Mouse (Mus musculus) cerebellum, postnatal 36 days (tissue): Measurements from ENCODE around the gene Krt23.
A peak's percentile ranks its signal among the peaks of the same experiment; 100 is the strongest.

Experiments used
- DNase-seq, 2 experiments: peaks; one replicate each; pipeline ENCODE4 v3.0.0; 2021 to 2022; ENCODE audit warnings: mixed read lengths in 2 of 2

Gene Krt23

DNA sequence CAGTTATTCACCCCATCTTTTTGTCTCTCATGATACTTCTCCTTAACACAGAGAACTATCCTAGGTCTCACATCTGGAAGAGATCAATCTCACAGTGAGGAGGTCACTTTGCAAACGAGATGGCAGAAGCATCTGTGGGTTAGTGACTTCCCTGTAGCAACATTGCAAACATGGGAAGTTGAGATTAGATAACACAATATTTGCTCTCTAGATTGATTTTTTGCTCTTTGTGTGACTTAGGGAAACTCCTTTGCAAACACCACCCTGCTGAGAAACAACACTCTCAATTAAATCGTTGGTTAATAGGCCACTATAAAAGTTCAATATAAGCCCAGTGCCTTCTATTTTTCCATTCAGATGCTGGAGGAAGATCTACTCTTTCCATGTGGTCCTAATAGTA, 44.2 kb downstream of the Krt23 start:
- DNase-seq = no peak

DNA sequence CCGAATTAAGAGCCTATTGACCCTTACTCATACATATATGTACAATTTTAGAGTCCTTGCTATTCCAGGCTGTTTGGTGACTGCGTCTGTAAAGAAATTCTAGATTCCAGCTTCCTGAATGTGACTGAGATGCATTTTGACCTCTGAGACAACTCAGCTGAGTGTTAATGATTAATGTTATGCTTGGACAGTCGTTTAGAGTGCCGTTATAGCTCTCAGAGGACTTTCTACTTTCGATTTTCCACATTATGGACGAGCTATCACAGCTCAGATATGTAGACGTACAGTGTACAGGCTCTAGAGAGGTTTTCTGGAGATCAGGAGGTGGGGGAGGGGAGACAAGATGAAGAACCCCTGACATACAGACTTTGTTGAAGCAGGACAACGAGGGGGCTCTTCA, 51.7 kb downstream of the Krt23 start:
- no peak for DNase-seq

DNA sequence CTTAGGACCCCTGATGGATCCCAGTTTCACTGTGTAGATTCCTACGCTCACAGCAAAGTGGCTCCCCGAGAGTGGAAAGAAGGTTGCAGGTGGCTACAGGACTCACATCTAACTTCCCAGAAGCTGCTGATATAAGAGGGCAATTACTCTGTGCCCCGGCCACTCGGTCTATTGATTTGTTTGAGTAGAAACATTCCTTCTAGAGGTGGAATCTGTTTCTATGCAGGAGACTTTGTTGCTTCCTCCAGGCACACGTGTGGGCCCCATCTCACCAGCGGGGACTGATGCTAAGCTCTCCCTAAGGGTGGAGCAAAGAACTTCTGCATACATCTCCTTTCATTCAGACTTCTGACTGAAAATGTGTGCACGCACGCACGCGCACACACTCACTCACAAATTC, 53.5 kb downstream of the Krt23 start:
- DNase-seq = no peak

DNA sequence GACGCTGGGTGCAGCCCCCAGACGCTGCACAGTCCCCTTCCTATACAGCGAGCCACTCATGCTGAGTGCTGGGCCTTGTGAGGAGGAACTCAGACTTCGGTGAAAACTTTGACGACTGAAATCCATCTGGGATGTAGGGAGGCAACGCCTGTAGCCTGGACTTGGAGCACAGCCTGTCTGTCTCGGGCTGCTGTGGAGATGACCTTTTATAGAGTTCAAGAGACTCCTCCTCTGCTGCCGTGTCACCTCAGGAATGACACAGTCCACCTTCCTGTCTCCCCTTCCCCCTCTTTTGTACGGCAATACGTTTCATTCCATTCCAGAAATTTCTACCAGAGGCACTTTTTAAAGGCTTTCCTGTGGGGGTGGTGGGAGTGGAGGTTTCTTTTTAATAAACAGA, 55.0 kb downstream of the Krt23 start, which contains the start of gene Krt20:
Krt20 (minus strand) TSS at position 179 of the 400 bp plus-strand sequence.
- DNase-seq = no peak

DNA sequence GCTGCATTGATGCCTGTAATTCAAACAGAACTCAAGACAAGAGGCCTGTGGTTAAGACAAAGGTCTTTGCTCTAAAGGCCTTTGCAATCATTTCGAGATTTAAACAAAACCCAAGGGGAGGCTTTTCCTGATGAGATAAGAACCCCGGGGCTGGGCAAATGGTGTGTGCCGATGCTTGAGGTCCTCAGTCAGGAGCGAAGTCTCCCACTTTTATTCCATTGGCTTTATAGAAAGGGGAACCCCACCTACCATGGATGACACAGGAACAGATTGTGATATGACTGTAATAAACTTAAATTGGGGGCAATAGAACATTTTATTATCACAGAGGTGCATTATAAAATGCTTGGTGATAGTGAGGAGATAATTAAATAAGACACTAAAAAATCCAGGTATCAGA, 56.3 kb downstream of the Krt23 start:
- no peak for DNase-seq

DNA sequence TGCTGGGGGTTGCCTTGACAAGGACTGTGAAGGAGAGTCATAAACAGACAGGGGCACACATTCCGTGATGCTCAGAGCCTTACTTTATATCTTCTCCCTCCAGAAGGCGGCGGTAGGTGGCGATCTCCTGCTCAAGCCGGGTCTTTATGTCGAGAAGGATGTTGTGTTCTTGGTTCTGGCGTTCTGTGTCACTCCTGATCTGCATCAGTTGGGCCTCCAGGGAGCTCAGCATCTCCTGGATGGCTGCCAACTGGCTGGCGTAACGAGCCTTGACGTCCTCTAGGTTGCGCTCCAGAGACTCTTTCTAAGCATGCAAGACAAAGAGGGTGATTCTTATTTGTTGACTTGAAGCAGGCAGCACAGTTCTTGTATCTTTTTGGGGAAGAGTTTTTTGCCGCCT, 62.3 kb downstream of the Krt23 start:
- DNase-seq = peak; percentile 8 to 14
